ENCODE assay signal across 18 mouse cellular contexts in the genomic region with DNA sequence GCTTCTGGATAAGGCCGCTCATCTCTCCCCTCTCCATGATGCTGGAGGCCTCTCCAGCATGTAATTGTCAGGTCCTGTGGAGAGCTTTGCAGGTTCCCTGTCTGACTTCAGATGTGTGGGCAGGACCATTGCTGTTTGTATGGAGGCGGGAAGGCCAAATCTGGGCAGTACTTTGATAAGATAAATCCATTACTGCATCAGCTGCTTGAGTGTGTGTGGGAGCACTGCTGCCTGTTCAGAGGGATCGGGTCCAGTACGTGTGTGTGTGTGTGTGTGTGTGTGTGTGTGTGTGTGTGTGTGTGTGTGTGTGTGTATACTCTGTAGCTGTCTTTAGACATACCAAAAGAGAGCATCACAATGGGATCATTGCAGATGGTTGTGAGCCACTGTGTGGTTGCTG.
"Had no signal": no experiment of that assay in that cellular context is flagged by ENCODE, and none has a peak within 500 bp of the region (broad histone marks: within the 10 kb centered on the region; RNA-seq: fewer than 3 reads in every experiment).

No protein-coding gene starts in this region.

- ATAC-seq: lung, postnatal 0 days; midbrain, embryonic 16.5 days had no signal

- H3K27me3 ChIP-seq: liver, embryonic 15.5 days; midbrain, embryonic 12.5 days; neural tube, embryonic 13.5 days had no signal

- H3K9ac ChIP-seq: liver, embryonic 15.5 days; midbrain, embryonic 12.5 days; neural tube, embryonic 13.5 days had no signal

- H3K4me3 ChIP-seq: limb, embryonic 10.5 days; liver, embryonic 15.5 days; midbrain, embryonic 12.5 days; neural tube, embryonic 13.5 days had no signal

- H3K27ac ChIP-seq: limb, embryonic 10.5 days; liver, embryonic 15.5 days; midbrain, embryonic 12.5 days; neural tube, embryonic 13.5 days had no signal

- H3K4me2 ChIP-seq: liver, embryonic 11.5 days; liver, embryonic 15.5 days; midbrain, embryonic 12.5 days; neural tube, embryonic 13.5 days had no signal

- H3K4me1 ChIP-seq: limb, embryonic 10.5 days; midbrain, embryonic 12.5 days; neural tube, embryonic 13.5 days had no signal

- DNase-seq: kidney, adult 11 months; kidney, adult 9 months; kidney, postnatal 10 days; kidney, postnatal 4 days; lung, adult 2 months; lung, postnatal 36 days; retina, postnatal 1 day; right cerebral cortex, postnatal 4 days; spleen, adult 18-20 months; thymus, adult 18-20 months; thymus, postnatal 14 days had no signal

- H3K9me3 ChIP-seq: limb, embryonic 10.5 days; liver, embryonic 15.5 days; midbrain, embryonic 12.5 days; neural tube, embryonic 13.5 days had no signal
